Comparison of ENCODE assay signal across 11 mouse cellular contexts in the genomic region with DNA sequence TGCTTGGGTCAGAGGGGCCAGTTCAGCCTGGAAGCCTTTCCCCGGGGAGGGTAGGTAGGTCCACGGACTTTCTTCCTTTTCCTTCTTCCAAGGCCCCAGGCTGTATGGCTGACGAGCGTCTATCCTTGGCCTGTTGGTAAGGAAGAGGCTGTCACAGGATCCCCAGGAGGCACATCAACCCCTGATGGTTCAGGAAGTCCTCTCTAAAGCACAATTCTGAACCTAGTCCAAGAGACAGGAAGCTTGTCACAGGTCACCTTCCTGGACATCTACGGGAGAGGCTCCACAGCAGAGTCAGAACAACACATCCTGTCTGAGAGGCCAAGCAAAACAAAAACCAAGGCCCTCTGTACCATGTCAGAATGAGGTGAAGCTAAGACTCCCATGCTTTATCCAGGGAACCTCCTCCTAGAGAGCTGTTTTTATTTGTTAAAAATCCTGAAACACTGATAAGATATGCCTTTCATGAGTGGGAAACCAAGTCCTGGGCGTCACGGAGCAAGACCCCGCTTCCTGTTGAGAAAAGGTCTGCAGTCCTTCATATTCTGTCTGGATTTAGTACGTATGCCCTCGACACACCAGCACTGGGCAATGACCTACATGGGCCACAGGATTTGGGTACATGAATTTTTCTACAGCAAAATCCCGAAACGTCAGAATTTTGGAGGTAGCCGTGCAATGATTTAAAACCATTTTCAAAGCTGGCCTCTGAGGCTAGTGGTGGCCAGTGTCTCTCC. TPM values are rescaled to one million over a fixed set of nuclear protein-coding genes. Genes with fewer than 3 reads are reported as not detected.
DNase-seq lines count a peak whose midpoint lies in the region; ATAC-seq and TF ChIP-seq lines count a peak whose summit lies in the region.
"Had no signal": no experiment of that assay in that cellular context is flagged by ENCODE, and none has a peak within 500 bp of the region (broad histone marks: within the 10 kb centered on the region; RNA-seq: fewer than 3 reads in every experiment).

No protein-coding gene starts in this region.

- TF ChIP-seq EP300 in heart, postnatal 0 days (IDR thresholded peaks at IDR 0.05; ENCODE audit: low read depth): peak; percentile 96

- TF ChIP-seq CTCF in heart, postnatal 0 days (IDR thresholded peaks at IDR 0.05; ENCODE audit: low read depth): no peak

- H3K4me2 ChIP-seq in heart, postnatal 0 days (ENCODE audit: low read depth, low read length): no peak overlapping the region
- H3K4me2 ChIP-seq: midbrain, embryonic 13.5 days had no signal

- ATAC-seq in heart, postnatal 0 days (ENCODE audit: insufficient read depth, low read depth): peak; percentile 88
- ATAC-seq: forebrain, postnatal 0 days; midbrain, embryonic 13.5 days; Patski had no signal

- H3K27ac ChIP-seq in heart, postnatal 0 days (ENCODE audit: low read depth): peak overlapping the region; percentile 56
- H3K27ac ChIP-seq: midbrain, embryonic 13.5 days had no signal

- no peaks in the 10 kb centered on the region for H3K9me3 ChIP-seq in heart, postnatal 0 days (replicated peaks; ENCODE audit: control insufficient read depth, low read length)
- H3K9me3 ChIP-seq: midbrain, embryonic 13.5 days had no signal

- 53% methylated on average over 13 of the region's 13 CpGs for WGBS in heart, postnatal 0 days

- no peak overlapping the region for H3K9ac ChIP-seq in heart, postnatal 0 days (replicated peaks; ENCODE audit: low read depth, low read length)
- H3K9ac ChIP-seq: forebrain, postnatal 0 days; midbrain, embryonic 13.5 days had no signal

- H3K4me1 ChIP-seq in heart, postnatal 0 days (ENCODE audit: control insufficient read depth, insufficient read depth): no peaks in the 10 kb centered on the region; the same call in 1 of the 2 replicates
- H3K4me1 ChIP-seq: midbrain, embryonic 13.5 days had no signal

- H3K27me3 ChIP-seq in heart, postnatal 0 days (ENCODE audit: control insufficient read depth, insufficient read depth, low read length): no peaks in the 10 kb centered on the region
- H3K27me3 ChIP-seq: midbrain, embryonic 13.5 days; Patski had no signal

- no peak overlapping the region for H3K4me3 ChIP-seq in heart, postnatal 0 days (ENCODE audit: low read depth, low read length)
- H3K4me3 ChIP-seq: midbrain, embryonic 13.5 days had no signal

- H3K36me3 ChIP-seq in heart, postnatal 0 days (replicated peaks; ENCODE audit: control insufficient read depth, insufficient read depth, low read length): no peaks in the 10 kb centered on the region
- H3K36me3 ChIP-seq: midbrain, embryonic 13.5 days had no signal

- DNase-seq in adrenal gland, adult 2 months: peak; percentile 64
- no peak for DNase-seq in adrenal gland, adult 18-20 months (ENCODE audit: low spot score in 2 of 2)
- DNase-seq in adrenal gland, postnatal 10 days: peak; percentile 51
- DNase-seq in heart, postnatal 0 days (ENCODE audit: low spot score): peak; percentile 80
- peak; percentile 58 to 86 for DNase-seq in kidney, postnatal 36 days
- no peak for DNase-seq in urinary bladder, postnatal 4 days (ENCODE audit: low spot score in 2 of 2)
- no peak for DNase-seq in embryo, embryonic 10.5 days (ENCODE audit: low spot score)
- DNase-seq in cerebellum, adult 18-20 months: no peak
- DNase-seq: forebrain, postnatal 0 days had no signal

RNA-seq across cellular contexts. Expression of a gene that starts 52.0 kb away (rescaled TPM):
- total RNA-seq in adrenal gland, adult 2 months (2021): 100 to 1,000 TPM; 183 to 230 TPM
- 114 and 115 TPM in 2 replicates for polyA plus RNA-seq in adrenal gland, adult 2 months (2012; rRNA removed)
- total RNA-seq in adrenal gland, adult 18-20 months (2021): 100 to 1,000 TPM; 209 to 293 TPM
- total RNA-seq in adrenal gland, postnatal 10 days (2021): 100 to 1,000 TPM; 202 to 285 TPM
- total RNA-seq in heart, postnatal 0 days (2014; rRNA removed; ENCODE audit: low replicate concordance): 60.4 and 61.7 TPM in 2 replicates
- polyA plus RNA-seq in heart, postnatal 0 days (2015; fragmentation: Nextera tagmentation; extraction: Ambion mirVana): 39.5 and 40.3 TPM in 2 replicates

Comparison
In these comparisons a context has a peak if more than half of its experiments do, and no peak if none do; other contexts are left out.
1. DNase-seq: peak in adrenal gland, adult 2 months (single experiment), adrenal gland, postnatal 10 days (single experiment), heart, postnatal 0 days (single experiment) and kidney, postnatal 36 days (2 of 2); none in adrenal gland, adult 18-20 months (0 of 2), urinary bladder, postnatal 4 days (0 of 2), embryo, embryonic 10.5 days (single experiment) and cerebellum, adult 18-20 months (0 of 2).